Mouse (Mus musculus): ENCODE results near the gene Cubn. TPM values are rescaled to one million over a fixed set of nuclear protein-coding genes. Genes with fewer than 3 reads are reported as not detected.

The Cubn gene
- total and polyA plus RNA-seq, 3 experiments = 0.03 TPM; not detected in 2

DNA sequence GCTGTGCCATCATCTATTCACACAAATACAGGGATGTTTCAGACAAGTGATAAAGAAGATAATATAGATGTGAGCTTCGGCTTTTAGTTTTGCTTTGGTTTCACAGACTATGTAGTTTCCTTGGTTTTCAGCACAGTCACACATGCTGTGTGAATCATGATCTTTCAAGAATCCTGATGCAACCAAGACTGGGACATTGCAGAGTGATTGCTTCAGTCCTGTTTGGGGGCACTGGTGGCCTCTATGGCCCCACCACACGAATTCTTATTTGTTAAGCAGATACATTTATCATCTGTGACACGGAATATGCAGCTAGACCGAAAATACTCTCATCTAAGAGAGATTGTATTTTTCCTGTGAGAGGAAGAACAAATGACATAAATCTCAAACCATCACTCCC, 156.2 kb downstream of the Cubn start:
- Histone ChIP-seq H3K27ac (ENCODE audit: control insufficient read depth, low read depth, low read length) (no peak overlapping the region), H3K9ac (ENCODE audit: control insufficient read depth, low read depth, low read length, poor library complexity, severe bottlenecking) (no peak overlapping the region), H3K36me3 (ENCODE audit: control insufficient read depth in 1 of 2, insufficient read depth in 2 of 2, low read length in 2 of 2) (no peaks in the 10 kb centered on the region), H3K4me1 (ENCODE audit: control insufficient read depth in 1 of 2, insufficient read depth in 2 of 2, low read length in 2 of 2) (no peaks in the 10 kb centered on the region), H3K79me2 (ENCODE audit: control insufficient read depth, insufficient read depth, low read length, poor library complexity) (no peaks in the 10 kb centered on the region), H3K9me3 (replicated peaks; ENCODE audit: insufficient read depth, low read length) (no peaks in the 10 kb centered on the region), H3K27me3 (ENCODE audit: control insufficient read depth in 1 of 2, insufficient read depth in 2 of 2, low read length in 2 of 2) (peaks cover 2 to 4% of the 10 kb centered on the region in 2 experiments; a peak in 3 of 4 replicates), H3K4me3 (ENCODE audit: control insufficient read depth in 1 of 2, insufficient read depth in 1 of 2, low read depth in 2 of 2, low read length in 2 of 2) (no peak overlapping the region)
- no peak for TF ChIP-seq MXI1 (IDR thresholded peaks at IDR 0.05; ENCODE audit: low read depth, low read length)
- no peak for TF ChIP-seq SMC3 (IDR thresholded peaks at IDR 0.05; ENCODE audit: low read depth, low read length)
- TF ChIP-seq TAL1 (IDR thresholded peaks at IDR 0.05; ENCODE audit: low read length) = no peak
- TF ChIP-seq CHD2 (IDR thresholded peaks at IDR 0.05; ENCODE audit: low read length) = no peak
- no peak for TF ChIP-seq POLR2AphosphoS5 (IDR thresholded peaks at IDR 0.05; ENCODE audit: borderline replicate concordance, low read depth, low read length)
- no peak for TF ChIP-seq ZC3H11A (IDR thresholded peaks at IDR 0.05; ENCODE audit: low read depth, low read length)
- no peak for TF ChIP-seq E2F4 (IDR thresholded peaks at IDR 0.05; ENCODE audit: borderline replicate concordance, low read depth, low read length)
- no peak for TF ChIP-seq USF2 (IDR thresholded peaks at IDR 0.05; ENCODE audit: borderline replicate concordance in 1 of 2, insufficient read depth in 1 of 2, low read depth in 1 of 2, low read length in 2 of 2)
- TF ChIP-seq TCF12 (IDR thresholded peaks at IDR 0.05; ENCODE audit: low read depth, low read length) = no peak
- no peak for TF ChIP-seq BHLHE40 (IDR thresholded peaks at IDR 0.05; ENCODE audit: borderline replicate concordance, low read depth, low read length)
- TF ChIP-seq MEF2A (IDR thresholded peaks at IDR 0.05; ENCODE audit: extremely low read depth, insufficient replicate concordance, low read depth, low read length, poor library complexity, severe bottlenecking) = no peak
- TF ChIP-seq SIN3A (IDR thresholded peaks at IDR 0.05; ENCODE audit: low read length) = no peak
- no peak for TF ChIP-seq JUND (IDR thresholded peaks at IDR 0.05; ENCODE audit: low read depth, low read length)
- TF ChIP-seq USF1 (IDR thresholded peaks at IDR 0.05; ENCODE audit: low read depth, low read length) = no peak
- TF ChIP-seq GATA1 (IDR thresholded peaks at IDR 0.05; ENCODE audit: low read depth, low read length) = no peak
- TF ChIP-seq UBTF (IDR thresholded peaks at IDR 0.05; ENCODE audit: borderline replicate concordance, insufficient read depth, low read depth, low read length) = no peak
- TF ChIP-seq ELF1 (IDR thresholded peaks at IDR 0.05; ENCODE audit: low read depth, low read length) = no peak
- TF ChIP-seq KAT2A (conservative IDR thresholded peaks at IDR 0.05; ENCODE audit: low read depth, low read length) = no peak
- TF ChIP-seq GABPA (IDR thresholded peaks at IDR 0.05; ENCODE audit: low read depth, low read length) = no peak
- no peak for DNase-seq (ENCODE audit: low read depth, low spot score)

- Histone ChIP-seq H3K4me1 (ENCODE audit: control insufficient read depth in 1 of 2, insufficient read depth in 2 of 2, low read length in 2 of 2) (no peaks in the 10 kb centered on the region), H3K27ac (ENCODE audit: control insufficient read depth, low read depth, low read length) (no peak overlapping the region), H3K9me3 (replicated peaks; ENCODE audit: insufficient read depth, low read length) (no peaks in the 10 kb centered on the region), H3K27me3 (ENCODE audit: control insufficient read depth in 1 of 2, insufficient read depth in 2 of 2, low read length in 2 of 2) (peaks cover 8 to 9% of the 10 kb centered on the region in 2 experiments), H3K4me3 (ENCODE audit: control insufficient read depth in 1 of 2, insufficient read depth in 1 of 2, low read depth in 2 of 2, low read length in 2 of 2) (no peak overlapping the region), H3K36me3 (ENCODE audit: control insufficient read depth in 1 of 2, insufficient read depth in 2 of 2, low read length in 2 of 2) (no peaks in the 10 kb centered on the region), H3K9ac (ENCODE audit: control insufficient read depth, low read depth, low read length, poor library complexity, severe bottlenecking) (no peak overlapping the region), H3K79me2 (ENCODE audit: control insufficient read depth, insufficient read depth, low read length, poor library complexity) (no peaks in the 10 kb centered on the region)
- no peak for DNase-seq (ENCODE audit: low read depth, low spot score)
- TF ChIP-seq POLR2A (IDR thresholded peaks at IDR 0.05; ENCODE audit: control insufficient read depth in 1 of 2, insufficient read depth in 1 of 2, low read depth in 1 of 2, low read length in 2 of 2, poor library complexity in 1 of 2) = no peak
- no peak for TF ChIP-seq SIN3A (IDR thresholded peaks at IDR 0.05; ENCODE audit: low read length)
- no peak for TF ChIP-seq USF1 (IDR thresholded peaks at IDR 0.05; ENCODE audit: low read depth, low read length)
- no peak for TF ChIP-seq MYC (IDR thresholded peaks at IDR 0.05; ENCODE audit: low read depth, low read length)
- no peak for TF ChIP-seq TAL1 (IDR thresholded peaks at IDR 0.05; ENCODE audit: low read length)
Observed at GRCm38 (mm10) chr2:13329754-13330417, 161.7 kb downstream of the Cubn start.
